8 mouse cellular contexts compared by ENCODE assay signal in the genomic region with DNA sequence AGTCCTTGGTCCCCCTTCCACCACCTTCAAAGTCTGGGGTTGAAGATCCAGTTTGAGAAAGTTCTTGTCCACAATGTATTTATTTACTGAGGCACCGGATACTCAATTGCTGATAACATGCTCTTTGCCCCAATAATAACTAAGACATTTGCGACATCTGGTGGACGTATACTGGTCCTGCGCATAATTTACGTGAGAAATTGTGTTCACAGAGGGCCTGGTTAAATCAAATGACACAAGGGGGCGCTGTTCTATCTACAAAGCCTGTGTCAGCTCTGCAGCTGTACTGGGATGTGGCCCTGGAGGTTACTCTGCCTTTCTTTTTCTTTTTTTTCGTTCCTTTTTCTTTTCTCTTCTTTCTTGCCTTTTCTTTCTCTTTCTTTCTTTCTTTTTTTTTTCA. TPM values are rescaled to one million over a fixed set of nuclear protein-coding genes. Genes with fewer than 3 reads are reported as not detected.
DNase-seq lines count a peak whose midpoint lies in the region; ATAC-seq lines count a peak whose summit lies in the region.
"Had no signal": no experiment of that assay in that cellular context is flagged by ENCODE, and none has a peak within 500 bp of the region (broad histone marks: within the 10 kb centered on the region; RNA-seq: fewer than 3 reads in every experiment).

No protein-coding gene starts in this region.

- peak; percentile 54 for ATAC-seq in forebrain, embryonic 12.5 days (ENCODE audit: low FRiP score)
- ATAC-seq in hindbrain, embryonic 11.5 days (ENCODE audit: low FRiP score): no peak
- ATAC-seq in megakaryocyte, adult 5-6 weeks (ENCODE audit: poor library complexity, severe bottlenecking): peak; percentile 90

- peaks cover 5% of the 10 kb centered on the region for H3K4me1 ChIP-seq in forebrain, embryonic 12.5 days
- H3K4me1 ChIP-seq in hindbrain, embryonic 11.5 days (replicated peaks; ENCODE audit: control insufficient read depth, insufficient read depth, low read length): no peaks in the 10 kb centered on the region
- H3K4me1 ChIP-seq: neural tube, embryonic 12.5 days had no signal

- 7% methylated on average over 7 of the region's 7 CpGs for WGBS in forebrain, embryonic 12.5 days
- 10% methylated on average over 7 of the region's 7 CpGs for WGBS in hindbrain, embryonic 11.5 days

- no peaks in the 10 kb centered on the region for H3K9me3 ChIP-seq in forebrain, embryonic 12.5 days
- H3K9me3 ChIP-seq in hindbrain, embryonic 11.5 days (ENCODE audit: control insufficient read depth, low read length): no peaks in the 10 kb centered on the region
- H3K9me3 ChIP-seq: neural tube, embryonic 12.5 days had no signal

- H3K4me2 ChIP-seq in forebrain, embryonic 12.5 days: no peak overlapping the region
- H3K4me2 ChIP-seq in hindbrain, embryonic 11.5 days (replicated peaks; ENCODE audit: low read depth, low read length): no peak overlapping the region
- H3K4me2 ChIP-seq: neural tube, embryonic 12.5 days had no signal

- H3K27me3 ChIP-seq in forebrain, embryonic 12.5 days: peaks cover 10% of the 10 kb centered on the region; the same call in 1 of the 2 replicates
- H3K27me3 ChIP-seq in hindbrain, embryonic 11.5 days (ENCODE audit: control insufficient read depth, insufficient read depth, low read length): no peaks in the 10 kb centered on the region
- H3K27me3 ChIP-seq: neural tube, embryonic 12.5 days had no signal

- no peak overlapping the region for H3K9ac ChIP-seq in forebrain, embryonic 12.5 days
- no peak overlapping the region for H3K9ac ChIP-seq in hindbrain, embryonic 11.5 days (ENCODE audit: low read depth, low read length)
- H3K9ac ChIP-seq: neural tube, embryonic 12.5 days had no signal

- DNase-seq in NIH3T3 (ENCODE audit: low read depth): peak; percentile 88
- DNase-seq in c-Kit-positive CD71-negative TER-119-negative erythroid progenitor cells, embryonic 14.5 days (ENCODE audit: low read depth): peak; percentile 92
- DNase-seq in hindbrain, embryonic 11.5 days (ENCODE audit: low spot score): peak; percentile 92
- DNase-seq in layer of hippocampus, postnatal 36 days: peak; percentile 45 to 68
- DNase-seq in skeletal muscle tissue, adult 2 months (ENCODE audit: low read depth, low spot score): peak; percentile 58

- no peak overlapping the region for H3K27ac ChIP-seq in forebrain, embryonic 12.5 days
- H3K27ac ChIP-seq in hindbrain, embryonic 11.5 days (ENCODE audit: low read depth, low read length): no peak overlapping the region
- H3K27ac ChIP-seq: neural tube, embryonic 12.5 days had no signal

- no peak overlapping the region for H3K4me3 ChIP-seq in forebrain, embryonic 12.5 days (replicated peaks)
- H3K4me3 ChIP-seq in hindbrain, embryonic 11.5 days (ENCODE audit: low read depth, low read length): no peak overlapping the region
- H3K4me3 ChIP-seq: neural tube, embryonic 12.5 days had no signal

- no peaks in the 10 kb centered on the region for H3K36me3 ChIP-seq in forebrain, embryonic 12.5 days (replicated peaks)
- H3K36me3 ChIP-seq in hindbrain, embryonic 11.5 days (ENCODE audit: control insufficient read depth, insufficient read depth, low read length): no peaks in the 10 kb centered on the region
- H3K36me3 ChIP-seq: neural tube, embryonic 12.5 days had no signal

RNA-seq across cellular contexts. Expression of gene Cdca7l, which starts 39.2 kb away (rescaled TPM):
- 37.6 and 41.6 TPM in 2 replicates for polyA plus RNA-seq in forebrain, embryonic 12.5 days (2016; fragmentation: Nextera tagmentation; extraction: Ambion mirVana)
- polyA plus RNA-seq in hindbrain, embryonic 11.5 days (2014; fragmentation: Nextera tagmentation; extraction: Ambion mirVana): 24.6 and 25.8 TPM in 2 replicates
- total RNA-seq in layer of hippocampus, postnatal 36 days (2021): 1 to 10 TPM; 1.1 to 1.3 TPM
- 17.7 and 22.1 TPM in 2 replicates for total RNA-seq in megakaryocyte, adult 5-6 weeks (2015)
- 41.9 and 50.9 TPM in 2 replicates for total RNA-seq in megakaryocyte, adult 5-6 weeks (2017)

Comparison
In these comparisons a context has a peak if more than half of its experiments do, and no peak if none do; other contexts are left out.
1. RNA of gene Cdca7l, which starts 39.2 kb away (total RNA-seq): 17.7 to 50.9 TPM in megakaryocyte, adult 5-6 weeks; 1.1 to 1.3 TPM in layer of hippocampus, postnatal 36 days; every median in the first group is over 4 times any median in the second.
2. Peak in every context shown above with its lines, with median percentiles within 50 percentile points of each other: DNase-seq.